Mouse (Mus musculus) lung, embryonic 15.5 days (tissue): ENCODE results near the gene BC037034. TPM values are rescaled to one million over a fixed set of nuclear protein-coding genes. Genes with fewer than 3 reads are reported as not detected.

ENCODE experiments used
- ATAC-seq: fragments of 200-750 bp; cut with Nextera tagmentation; 2 replicates; pipeline ENCODE4 v1.8.0; 2017; ENCODE audit warnings: moderate number of reproducible peaks, borderline replicate concordance; ENCODE audit not compliant: low FRiP score, low TSS enrichment; ENCODE audit errors: extremely low read depth
- H3K27ac ChIP-seq: fragments of 300-500 bp; sonication (generic); 2 replicates; pipeline ENCODE4 v1.5.1; 2015; ENCODE audit warnings: moderate library complexity, mild to moderate bottlenecking, inconsistent platforms
- H3K27me3 ChIP-seq: fragments of 300-500 bp; sonication (generic); 2 replicates; pipeline ENCODE4 v1.6.1; 2015; ENCODE audit warnings: inconsistent platforms
- H3K36me3 ChIP-seq: fragments of 300-500 bp; sonication (generic); 2 replicates; pipeline ENCODE4 v1.6.1; 2015; ENCODE audit warnings: inconsistent platforms
- H3K4me1 ChIP-seq: fragments of 300-500 bp; sonication (generic); 2 replicates; pipeline ENCODE4 v1.6.1; 2015; ENCODE audit warnings: inconsistent platforms
- H3K4me2 ChIP-seq: fragments of 300-500 bp; sonication (generic); 2 replicates; pipeline ENCODE4 v1.6.1; 2015; ENCODE audit warnings: inconsistent platforms, mild to moderate bottlenecking, moderate library complexity
- H3K4me3 ChIP-seq: fragments of 300-500 bp; sonication (generic); 2 replicates; pipeline ENCODE4 v1.5.1; 2015; ENCODE audit warnings: mild to moderate bottlenecking, inconsistent platforms
- H3K9ac ChIP-seq: fragments of 300-500 bp; sonication (generic); 2 replicates; pipeline ENCODE4 v1.6.1; 2015; ENCODE audit warnings: inconsistent platforms
- H3K9me3 ChIP-seq: fragments of 300-500 bp; sonication (generic); 2 replicates; pipeline ENCODE4 v1.6.1; 2016; ENCODE audit warnings: inconsistent platforms
- WGBS: fragments of 180-500 bp; shearing (Covaris S2); methylation state at CpG from one replicate; pipeline ENCODE4 v1.1.7; 2015; 5-methylcytosine and 5-hydroxymethylcytosine counted together
- polyA plus RNA-seq: library from polyadenylated mRNA; unstranded; fragments of >200 nt; fragmentation: Nextera tagmentation; extraction: Ambion mirVana; gene quantifications from 2 replicates; pipeline ENCODE4 v1.2.1, GENCODE M21; 2015

The BC037034 gene
- polyA plus RNA-seq: 4.5 and 5.7 TPM in 2 replicates

DNA sequence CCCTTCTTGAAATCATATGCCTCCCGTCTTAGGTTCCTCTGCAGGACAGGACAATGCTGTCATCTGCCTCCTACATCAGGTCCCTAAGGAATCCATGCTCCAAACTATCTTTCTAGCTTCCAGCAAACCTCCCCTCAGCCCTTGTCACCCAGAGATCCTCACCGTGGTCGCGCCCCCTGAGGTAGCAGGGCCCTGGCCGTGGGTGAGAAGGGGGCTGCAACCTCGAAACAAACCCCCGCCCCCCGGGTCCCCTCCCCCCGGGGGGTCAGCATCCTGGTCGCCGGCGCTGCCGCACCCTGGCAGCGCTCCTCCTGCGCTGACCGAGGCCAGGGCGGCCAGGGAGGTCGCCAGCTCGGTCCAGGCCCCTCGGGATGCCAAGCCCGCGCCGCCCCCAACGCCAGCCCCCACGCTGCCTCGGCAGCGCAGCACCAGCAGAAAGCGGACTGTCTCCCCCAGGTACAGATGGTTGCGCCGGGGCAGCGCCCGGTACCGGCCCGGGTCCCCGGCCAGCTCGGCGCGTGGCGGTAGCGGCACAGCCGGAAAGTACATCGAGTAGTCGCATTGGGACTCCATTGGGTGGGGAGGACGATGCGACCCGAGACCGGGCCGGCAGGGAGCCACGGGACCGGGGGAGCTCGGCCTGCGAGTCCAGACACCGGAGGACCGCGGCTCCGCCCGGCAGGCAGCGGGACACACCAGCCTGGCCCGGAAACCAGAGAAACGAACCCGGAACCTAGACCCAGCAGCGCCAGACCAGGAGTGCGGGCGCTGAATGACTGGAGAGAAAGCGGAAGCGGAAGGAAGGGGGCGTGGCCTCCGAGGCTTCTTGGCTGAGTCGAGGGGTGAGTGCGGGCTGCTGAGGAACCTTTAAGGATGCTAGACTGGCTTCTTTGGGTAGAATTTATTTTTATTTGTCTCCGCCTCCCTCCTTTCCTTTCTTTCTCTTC lies at the start of gene BC037034:
BC037034 (minus strand) TSS at position 774 of the 947 bp plus-strand sequence.
- Histone ChIP-seq H3K4me3 (peak within 1 kb of the TSS; percentile 83), H3K9me3 (no peaks in the 10 kb centered on the region), H3K9ac (peak within 1 kb of the TSS; percentile 93), H3K27me3 (no peaks in the 10 kb centered on the region), H3K4me2 (peak within 1 kb of the TSS; percentile 92), H3K36me3 (peaks cover 36% of the 10 kb centered on the region), H3K4me1 (peaks cover 29% of the 10 kb centered on the region), H3K27ac (peak within 1 kb of the TSS; percentile 56)
- WGBS: under 1% methylated on average over 71 of the region's 71 CpGs
- peak; percentile 90 for ATAC-seq

DNA sequence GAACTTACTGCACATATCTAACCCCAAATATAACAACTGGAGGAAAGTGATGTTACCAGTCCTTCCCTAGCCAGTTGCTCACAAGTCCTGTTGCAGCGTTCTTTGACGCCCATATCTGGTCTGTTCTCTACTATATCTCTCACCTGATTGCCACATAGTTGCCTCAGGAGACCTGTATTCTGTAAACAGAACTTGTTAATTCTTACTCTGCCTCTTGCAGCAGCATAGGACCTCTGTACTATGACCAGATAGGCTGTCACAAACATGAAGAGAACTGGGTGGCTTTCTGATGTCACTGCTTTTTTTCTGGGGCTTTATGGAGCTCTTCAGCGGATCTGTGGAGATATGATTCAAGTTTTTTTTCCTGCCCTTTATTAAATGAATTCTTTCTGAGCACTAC lies 49.0 kb upstream of the BC037034 start:
- no peaks in the 10 kb centered on the region for H3K27me3 ChIP-seq
- H3K4me1 ChIP-seq: no peaks in the 10 kb centered on the region
- H3K4me2 ChIP-seq: no peak overlapping the region
- H3K36me3 ChIP-seq: no peaks in the 10 kb centered on the region
- WGBS: 74% methylated on average over 3 of the region's 3 CpGs
- H3K9me3 ChIP-seq: no peaks in the 10 kb centered on the region
- no peak overlapping the region for H3K4me3 ChIP-seq
- H3K27ac ChIP-seq: no peak overlapping the region
- no peak for ATAC-seq
- no peak overlapping the region for H3K9ac ChIP-seq

DNA sequence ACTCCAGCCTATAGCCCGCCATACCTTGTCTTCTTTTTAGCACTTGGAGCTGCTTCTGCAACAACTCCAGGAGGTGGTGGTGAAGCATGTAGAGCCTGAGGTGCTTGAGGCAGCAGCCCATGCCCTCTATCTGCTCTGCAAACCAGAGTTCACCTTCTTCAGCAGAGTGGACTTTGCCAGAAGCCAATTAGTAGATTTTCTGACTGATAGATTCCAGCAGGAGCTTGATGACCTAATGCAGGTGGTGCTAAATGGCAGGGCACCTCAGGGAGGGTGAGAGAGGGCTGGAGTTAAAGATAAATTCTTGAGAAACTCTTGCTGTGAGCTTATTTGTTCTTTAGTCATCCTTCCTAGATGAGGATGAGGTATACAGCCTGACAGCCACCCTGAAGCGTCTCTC lies 35.8 kb upstream of the BC037034 start:
- Histone ChIP-seq H3K4me1 (no peaks in the 10 kb centered on the region), H3K4me3 (no peak overlapping the region), H3K9ac (no peak overlapping the region), H3K36me3 (no peaks in the 10 kb centered on the region), H3K9me3 (no peaks in the 10 kb centered on the region), H3K27me3 (no peaks in the 10 kb centered on the region), H3K27ac (no peak overlapping the region), H3K4me2 (no peak overlapping the region)
- WGBS: 71% methylated on average over 2 of the region's 2 CpGs
- ATAC-seq: no peak

DNA sequence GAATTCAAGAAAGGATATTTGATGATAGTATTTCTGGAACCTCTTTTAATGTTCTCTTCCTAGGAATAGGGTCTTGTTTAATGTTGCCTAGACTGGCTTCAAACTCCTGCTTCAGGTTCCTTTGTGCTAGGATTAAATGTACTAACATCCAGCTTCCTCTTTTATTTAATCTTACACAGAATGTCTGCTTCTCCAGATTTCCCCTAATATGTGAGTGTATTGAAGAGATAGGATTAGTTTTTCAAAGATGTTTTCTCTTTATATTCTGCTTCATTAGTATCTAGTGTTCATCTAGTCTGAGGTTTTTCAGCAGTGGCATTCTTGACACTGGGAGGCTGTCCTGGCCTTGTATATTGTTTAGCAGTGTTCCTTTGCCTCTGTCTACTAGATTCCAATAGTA lies 30.3 kb upstream of the BC037034 start:
- H3K36me3 ChIP-seq: no peaks in the 10 kb centered on the region
- H3K4me3 ChIP-seq: no peak overlapping the region
- H3K27me3 ChIP-seq: no peaks in the 10 kb centered on the region
- no peaks in the 10 kb centered on the region for H3K9me3 ChIP-seq
- no peak for ATAC-seq
- no peak overlapping the region for H3K27ac ChIP-seq
- no peaks in the 10 kb centered on the region for H3K4me1 ChIP-seq
- no peak overlapping the region for H3K9ac ChIP-seq
- no peak overlapping the region for H3K4me2 ChIP-seq

DNA sequence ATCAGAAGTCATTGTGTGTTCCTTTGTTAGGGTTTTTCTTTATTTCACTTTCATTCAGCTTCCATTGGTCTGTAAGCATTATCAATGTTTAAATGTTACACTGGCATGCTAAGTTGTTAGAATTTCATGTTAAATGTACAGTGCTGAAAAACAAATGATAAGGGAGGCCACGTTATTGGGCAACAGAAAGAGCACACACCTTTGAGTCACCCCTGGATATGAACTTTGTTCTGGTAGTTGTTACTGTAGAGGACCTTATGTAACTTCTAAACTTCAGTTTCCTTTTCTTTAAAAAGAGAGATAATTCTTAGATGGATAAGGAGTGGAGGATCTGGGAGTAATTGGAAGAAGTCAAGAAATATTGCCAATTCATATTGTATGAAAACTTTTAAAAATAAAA lies 27.8 kb upstream of the BC037034 start:
- no peak overlapping the region for H3K4me2 ChIP-seq
- no peak overlapping the region for H3K27ac ChIP-seq
- ATAC-seq: no peak
- H3K9ac ChIP-seq: no peak overlapping the region
- no peaks in the 10 kb centered on the region for H3K27me3 ChIP-seq
- WGBS: 63% methylated on average over 1 of the region's 1 CpGs
- no peak overlapping the region for H3K4me3 ChIP-seq
- H3K4me1 ChIP-seq: no peaks in the 10 kb centered on the region
- no peaks in the 10 kb centered on the region for H3K36me3 ChIP-seq
- no peaks in the 10 kb centered on the region for H3K9me3 ChIP-seq

DNA sequence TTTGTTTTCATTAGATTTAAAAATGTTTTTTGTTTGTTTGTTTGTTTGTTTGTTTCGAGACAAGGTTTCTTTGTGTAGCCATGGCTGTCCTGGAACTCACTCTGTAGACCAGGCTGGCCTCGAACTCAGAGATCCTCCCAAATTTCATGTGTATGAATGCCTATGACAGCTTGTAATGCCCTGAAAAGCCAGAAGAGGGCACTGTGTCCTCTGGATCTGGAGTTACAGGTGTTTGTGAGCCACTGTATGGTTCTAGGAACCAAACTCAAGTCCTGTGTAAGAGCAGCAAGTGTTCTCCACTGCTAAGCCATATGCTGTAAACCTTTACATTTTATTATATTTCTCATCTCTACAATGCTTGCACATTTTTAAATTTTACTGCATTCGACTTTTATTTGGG lies 24.0 kb upstream of the BC037034 start:
- Histone ChIP-seq H3K27ac (no peak overlapping the region), H3K4me1 (no peaks in the 10 kb centered on the region), H3K4me2 (no peak overlapping the region), H3K9ac (no peak overlapping the region), H3K27me3 (no peaks in the 10 kb centered on the region), H3K9me3 (no peaks in the 10 kb centered on the region), H3K36me3 (no peaks in the 10 kb centered on the region), H3K4me3 (no peak overlapping the region)
- 57% methylated on average over 3 of the region's 3 CpGs for WGBS
- ATAC-seq: no peak

DNA sequence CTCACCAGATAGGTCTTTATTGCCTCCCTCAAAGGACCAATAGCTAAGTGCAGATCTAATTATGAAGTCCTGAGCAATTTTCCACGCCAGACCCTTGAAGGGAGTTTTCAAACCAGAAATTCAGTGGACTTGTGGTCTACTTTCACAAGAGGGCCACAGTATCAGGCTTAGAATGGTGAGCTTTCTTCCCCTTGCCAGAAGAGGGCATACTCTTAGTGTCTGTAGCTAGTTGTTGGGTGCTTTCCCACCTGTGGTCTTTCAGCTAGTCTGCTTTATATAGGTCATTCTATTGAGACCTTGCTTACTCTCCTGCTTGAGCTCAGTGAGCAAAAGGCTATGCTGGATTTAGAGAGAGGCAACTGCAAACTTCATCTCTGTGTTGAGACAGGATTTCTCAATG lies 19.7 kb upstream of the BC037034 start:
- H3K9me3 ChIP-seq: peaks cover 7% of the 10 kb centered on the region; the same call in 1 of the 2 replicates
- H3K9ac ChIP-seq: no peak overlapping the region
- H3K4me1 ChIP-seq: peaks cover 12% of the 10 kb centered on the region
- no peaks in the 10 kb centered on the region for H3K27me3 ChIP-seq
- H3K4me3 ChIP-seq: no peak overlapping the region
- H3K4me2 ChIP-seq: no peak overlapping the region
- no peaks in the 10 kb centered on the region for H3K36me3 ChIP-seq
- ATAC-seq: no peak
- WGBS: 61% methylated on average over 1 of the region's 1 CpGs
- no peak overlapping the region for H3K27ac ChIP-seq

DNA sequence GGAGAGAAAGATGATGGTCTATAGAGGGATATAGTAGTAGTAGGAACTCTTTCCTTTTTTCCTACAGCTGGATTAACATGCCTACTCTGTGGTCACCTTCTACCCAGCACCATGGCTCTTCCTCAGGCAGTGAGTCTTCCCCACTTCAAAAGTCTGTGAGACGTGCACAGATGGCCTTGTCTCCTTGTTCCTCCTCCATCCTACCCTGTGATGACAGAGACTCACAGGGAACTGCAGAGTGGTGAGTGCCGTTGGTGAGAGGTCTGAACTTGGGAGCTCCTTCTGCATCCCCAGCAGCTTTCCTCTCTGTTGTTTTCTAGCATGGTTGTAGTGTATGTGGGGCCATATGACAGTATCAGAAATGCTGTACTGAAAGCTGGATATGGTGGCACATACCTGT lies 18.0 kb upstream of the BC037034 start:
- Histone ChIP-seq H3K4me2 (no peak overlapping the region), H3K4me1 (peaks cover 17% of the 10 kb centered on the region), H3K4me3 (no peak overlapping the region), H3K36me3 (no peaks in the 10 kb centered on the region), H3K27me3 (no peaks in the 10 kb centered on the region), H3K9me3 (peaks cover 7% of the 10 kb centered on the region; the same call in 1 of the 2 replicates), H3K27ac (no peak overlapping the region), H3K9ac (no peak overlapping the region)
- WGBS: 78% methylated on average over 2 of the region's 2 CpGs
- no peak for ATAC-seq

DNA sequence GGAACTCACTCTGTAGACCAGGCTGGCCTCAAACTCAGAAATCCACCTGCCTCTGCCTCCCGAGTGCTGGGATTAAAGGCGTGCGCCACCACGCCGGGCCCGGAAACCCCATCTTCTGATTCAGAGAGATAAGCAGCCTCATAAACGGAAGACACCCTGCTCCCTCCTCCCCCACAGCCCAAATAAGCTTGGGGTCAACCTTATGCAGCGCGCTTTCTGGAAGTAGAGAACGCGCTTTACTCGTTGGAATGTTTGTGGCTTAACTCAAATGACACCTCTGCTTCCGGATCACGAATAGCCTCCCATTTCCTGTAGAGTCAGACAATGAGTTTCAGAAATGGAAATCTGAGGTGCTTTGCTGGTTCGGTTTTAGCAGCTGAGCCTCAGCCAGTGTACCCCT lies 17.0 kb upstream of the BC037034 start:
- H3K27me3 ChIP-seq: no peaks in the 10 kb centered on the region
- no peak for ATAC-seq
- 86% methylated on average over 15 of the region's 15 CpGs for WGBS
- H3K4me3 ChIP-seq: no peak overlapping the region
- peaks cover 7% of the 10 kb centered on the region; the same call in 1 of the 2 replicates for H3K9me3 ChIP-seq
- H3K9ac ChIP-seq: no peak overlapping the region
- no peak overlapping the region for H3K27ac ChIP-seq
- no peak overlapping the region for H3K4me2 ChIP-seq
- H3K36me3 ChIP-seq: no peaks in the 10 kb centered on the region
- peaks cover 20% of the 10 kb centered on the region for H3K4me1 ChIP-seq

DNA sequence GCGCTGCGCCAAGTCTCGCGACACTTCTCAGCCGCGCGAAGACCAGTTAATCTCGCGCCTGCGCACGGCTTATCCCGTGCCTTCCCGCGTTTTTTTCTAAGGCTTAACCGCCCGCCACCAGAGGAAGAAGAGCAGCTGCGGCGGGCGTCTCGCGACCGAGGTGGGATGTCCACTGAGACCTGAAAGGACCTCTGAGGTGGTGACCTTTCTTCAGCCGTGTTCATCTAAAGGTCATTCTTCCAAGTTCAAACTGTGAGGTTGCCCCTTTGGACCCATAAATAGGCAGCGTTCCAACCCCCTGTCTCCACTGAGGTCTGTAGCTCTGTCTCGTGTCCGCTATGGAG lies 16.6 kb upstream of the BC037034 start:
- Histone ChIP-seq H3K27ac (no peak overlapping the region), H3K9ac (no peak overlapping the region), H3K27me3 (no peaks in the 10 kb centered on the region), H3K36me3 (no peaks in the 10 kb centered on the region), H3K4me3 (peak overlapping the region; percentile 78), H3K9me3 (peaks cover 7% of the 10 kb centered on the region; the same call in 1 of the 2 replicates), H3K4me1 (peaks cover 24% of the 10 kb centered on the region), H3K4me2 (peak overlapping the region; percentile 91)
- no peak for ATAC-seq
- WGBS: 23% methylated on average over 26 of the region's 26 CpGs

DNA sequence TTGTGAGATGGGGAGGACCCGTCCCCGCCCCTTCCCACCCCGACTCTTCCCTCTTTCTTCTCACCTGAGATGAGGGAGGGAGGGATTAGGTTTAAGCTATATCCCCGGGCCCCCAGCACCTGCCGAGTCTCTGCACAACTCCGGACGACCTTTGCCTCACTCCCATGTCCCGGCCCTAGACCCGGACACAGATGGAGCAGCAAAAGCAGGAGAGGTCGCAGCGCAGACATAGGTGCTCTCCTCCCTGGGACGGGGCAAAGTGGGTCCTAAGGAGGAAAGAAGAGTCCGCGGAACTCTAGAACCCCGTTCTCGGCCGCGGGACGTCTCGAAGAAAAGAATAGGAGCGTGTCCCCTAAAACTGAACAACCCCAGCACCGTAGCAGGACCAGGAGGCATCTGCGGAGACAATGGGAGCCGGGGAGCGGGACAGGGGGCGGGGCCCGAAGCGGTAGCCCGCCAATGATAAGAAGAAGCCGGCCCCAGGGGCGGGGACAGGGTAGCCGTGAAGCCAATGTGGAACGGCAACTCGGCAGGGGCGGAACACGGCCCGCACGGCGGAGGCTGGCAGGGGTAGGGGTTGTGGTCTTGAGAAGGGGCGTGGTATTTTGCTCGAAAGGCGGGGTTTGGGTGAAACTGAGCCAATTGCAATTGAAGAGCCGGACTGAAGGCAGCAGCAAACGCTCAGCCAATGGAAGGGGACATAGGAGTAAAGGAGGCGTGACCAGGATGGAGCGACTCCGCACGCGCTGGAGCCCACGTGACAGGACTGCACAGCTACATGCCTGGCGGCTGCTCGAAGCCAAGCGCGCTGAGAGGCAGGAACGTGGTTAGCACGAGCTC lies 16.0 kb upstream of the BC037034 start, which contains the start of the genes Gm43720, Gpc2 and Stag3:
Gm43720 (minus strand) TSS at position 374 of the 840 bp plus-strand sequence.
Gpc2 (minus strand) TSS at position 421 of the 840 bp plus-strand sequence.
Stag3 (plus strand) TSS at position 656 of the 840 bp plus-strand sequence.
- H3K4me2 ChIP-seq: peak within 1 kb of the TSS; percentile 91
- no peaks in the 10 kb centered on the region for H3K36me3 ChIP-seq
- peaks cover 7% of the 10 kb centered on the region; the same call in 1 of the 2 replicates for H3K9me3 ChIP-seq
- whole genome bisulfite sequencing: under 1% methylated on average over 56 of the region's 56 CpGs
- peak; percentile 99 for ATAC-seq
- peak within 1 kb of the TSS; percentile 78 for H3K4me3 ChIP-seq
- peak within 1 kb of the TSS; percentile 12; the same call in 1 of the 2 replicates for H3K27ac ChIP-seq
- H3K4me1 ChIP-seq: peaks cover 27% of the 10 kb centered on the region
- H3K9ac ChIP-seq: peak within 1 kb of the TSS; percentile 74
- H3K27me3 ChIP-seq: no peaks in the 10 kb centered on the region
